Mouse (Mus musculus) hindbrain, embryonic 16.5 days (tissue): ENCODE results near the gene Styx. TPM values are rescaled to one million over a fixed set of nuclear protein-coding genes. Genes with fewer than 3 reads are reported as not detected.
A peak's percentile ranks its signal among the peaks of the same experiment; 100 is the strongest.

ENCODE experiments used
- ATAC-seq: fragments of 200-750 bp; cut with Nextera tagmentation; 2 replicates; pipeline ENCODE4 v1.8.0; 2017; ENCODE audit warnings: moderate TSS enrichment, moderate library complexity
- H3K27ac ChIP-seq: fragments of 300-500 bp; sonication (generic); 2 replicates; pipeline ENCODE4 v1.5.1; 2014; ENCODE audit warnings: low read depth, mild to moderate bottlenecking, control low read depth, low read length, moderate library complexity
- H3K27me3 ChIP-seq: fragments of 300-500 bp; sonication (generic); replicated peaks from 2 replicates; pipeline ENCODE4 v1.6.1; 2014; ENCODE audit warnings: low read length; ENCODE audit not compliant: control insufficient read depth, insufficient read depth
- H3K36me3 ChIP-seq: fragments of 300-500 bp; sonication (generic); 2 replicates; pipeline ENCODE4 v1.6.1; 2014; ENCODE audit warnings: mild to moderate bottlenecking, low read length, moderate library complexity, mixed read lengths; ENCODE audit not compliant: control insufficient read depth, insufficient read depth
- H3K4me1 ChIP-seq: fragments of 300-500 bp; sonication (generic); 2 replicates; pipeline ENCODE4 v1.6.1; 2014; ENCODE audit warnings: low read depth, low read length; ENCODE audit not compliant: control insufficient read depth, insufficient read depth
- H3K4me2 ChIP-seq: fragments of 300-500 bp; sonication (generic); 2 replicates; pipeline ENCODE4 v1.6.1; 2014; ENCODE audit warnings: mild to moderate bottlenecking, low read length, control low read depth, moderate library complexity
- H3K4me3 ChIP-seq: fragments of 300-500 bp; sonication (generic); 2 replicates; pipeline ENCODE4 v1.5.1; 2014; ENCODE audit warnings: mild to moderate bottlenecking, low read length, control low read depth, moderate library complexity
- H3K9ac ChIP-seq: fragments of 300-500 bp; sonication (generic); 2 replicates; pipeline ENCODE4 v1.6.1; 2014; ENCODE audit warnings: low read depth, mild to moderate bottlenecking, control low read depth, low read length, moderate library complexity
- H3K9me3 ChIP-seq: fragments of 300-500 bp; sonication (generic); 2 replicates; pipeline ENCODE4 v1.6.1; 2014; ENCODE audit warnings: mild to moderate bottlenecking, low read length, moderate library complexity; ENCODE audit not compliant: control insufficient read depth
- WGBS: fragments of 180-500 bp; shearing (Covaris S2); extraction: QIAGEN DNeasy Blood & Tissue Kit; methylation state at CpG from one replicate; pipeline ENCODE4 v1.1.7; 2014; 5-methylcytosine and 5-hydroxymethylcytosine counted together
- polyA plus RNA-seq: library from polyadenylated mRNA; unstranded; fragments of >200 nt; fragmentation: Nextera tagmentation; extraction: Ambion mirVana; gene quantifications from 2 replicates; pipeline ENCODE4 v1.2.1, GENCODE M21; 2015

Gene Styx
- polyA plus RNA-seq, 1 experiment from 2014 or later, result 50.6 TPM

DNA sequence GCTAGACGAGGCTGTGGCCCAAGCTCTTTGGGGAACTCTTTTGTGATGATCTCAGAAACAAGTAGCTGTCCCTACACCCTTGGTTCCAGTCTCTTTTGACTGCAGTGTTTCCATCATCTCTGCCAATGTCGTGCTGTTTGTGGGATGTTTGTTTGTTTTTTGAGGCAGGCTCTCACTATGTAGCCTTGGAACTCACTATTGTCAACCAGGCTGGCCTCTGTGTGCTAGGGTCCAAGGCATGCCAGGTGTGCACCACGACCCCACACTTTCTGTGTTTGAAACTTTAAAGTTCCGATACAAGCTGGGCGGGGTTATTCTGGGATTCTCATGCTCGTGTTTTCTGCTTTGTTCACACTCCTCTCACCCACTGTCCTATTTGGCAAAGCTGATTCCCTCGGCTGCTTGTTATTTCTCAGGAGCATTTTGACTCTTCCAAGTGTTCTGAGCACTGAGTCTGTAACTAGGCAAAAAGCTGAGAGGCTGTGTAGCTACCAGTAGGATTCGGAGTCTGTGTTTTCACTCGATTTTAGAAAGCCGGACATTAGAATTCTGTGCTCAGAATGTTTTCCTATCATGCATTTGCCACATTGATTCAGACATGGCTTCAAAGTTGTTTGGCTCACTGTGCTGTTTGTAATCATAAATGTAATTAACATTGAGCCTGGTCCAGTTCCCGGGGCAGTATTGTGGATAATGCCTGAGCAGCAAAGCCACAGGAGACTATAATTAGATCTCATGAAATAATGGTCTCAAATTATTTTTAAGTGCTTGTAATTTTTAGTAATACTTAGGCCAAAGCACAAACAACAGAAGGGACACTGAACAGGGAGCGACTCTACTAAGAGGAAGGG is 105.0 kb downstream of the Styx start:
- WGBS, result 57% methylated on average over 12 of the region's 12 CpGs
- H3K4me2 ChIP-seq, result no peak overlapping the region
- no peaks in the 10 kb centered on the region for H3K27me3 ChIP-seq
- peak overlapping the region; percentile 16; the same call in 1 of the 2 replicates for H3K27ac ChIP-seq
- peaks cover 10% of the 10 kb centered on the region; the same call in 1 of the 2 replicates for H3K4me1 ChIP-seq
- H3K9me3 ChIP-seq, result no peaks in the 10 kb centered on the region
- H3K4me3 ChIP-seq, result no peak overlapping the region
- 0 out of 2 replicates have a peak, but pooled peaks cover 3% of the 10 kb centered on the region for H3K36me3 ChIP-seq
- no peak overlapping the region for H3K9ac ChIP-seq
- ATAC-seq, result peak; percentile 24; the same call in 1 of the 2 replicates

DNA sequence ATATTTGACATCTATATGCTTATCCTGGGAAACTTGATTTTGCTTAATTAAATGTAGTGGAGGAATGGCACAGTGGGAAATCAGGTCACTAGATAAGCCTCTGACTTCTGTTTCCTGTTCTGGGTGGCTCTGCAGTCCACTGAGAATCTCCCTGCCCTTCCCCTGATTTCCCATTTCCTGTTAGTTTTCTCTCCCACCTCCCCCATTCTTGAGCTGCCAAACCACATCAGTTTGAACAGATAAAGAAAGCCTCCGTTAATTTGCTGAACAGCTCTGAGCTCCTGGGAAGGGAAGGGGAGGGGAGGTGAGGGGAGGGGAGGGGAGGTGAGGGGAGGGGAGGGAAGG is 105.6 kb downstream of the Styx start:
- WGBS, result 10% methylated on average over 1 of the region's 1 CpGs
- peak; percentile 29; the same call in 1 of the 2 replicates for ATAC-seq
- H3K27me3 ChIP-seq, result no peaks in the 10 kb centered on the region
- H3K36me3 ChIP-seq, result peaks cover 8% of the 10 kb centered on the region
- no peak overlapping the region for H3K9ac ChIP-seq
- H3K4me1 ChIP-seq, result peaks cover 10% of the 10 kb centered on the region; the same call in 1 of the 2 replicates
- H3K27ac ChIP-seq, result peak overlapping the region; percentile 16; the same call in 1 of the 2 replicates
- H3K4me2 ChIP-seq, result no peak overlapping the region
- no peak overlapping the region for H3K4me3 ChIP-seq
- no peaks in the 10 kb centered on the region for H3K9me3 ChIP-seq

DNA sequence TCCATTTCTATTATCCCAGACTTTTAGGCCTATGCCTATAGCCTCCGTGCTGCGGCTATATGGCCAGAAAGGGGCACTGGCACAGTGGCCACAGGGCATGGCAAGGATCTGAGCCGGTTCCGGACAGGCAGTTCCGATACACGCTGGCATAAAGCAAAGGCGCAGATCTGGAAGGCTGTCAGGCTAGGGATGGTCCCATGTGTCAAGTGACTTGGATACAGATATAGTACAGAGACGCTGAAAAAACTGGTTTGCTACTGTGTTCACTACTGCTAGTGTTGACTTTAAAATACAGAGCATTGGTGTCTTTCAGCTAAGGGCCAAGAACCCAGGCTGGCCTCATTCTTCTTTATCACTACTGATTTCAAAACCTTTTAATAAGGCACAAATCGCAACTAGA is 106.1 kb downstream of the Styx start:
- Histone ChIP-seq H3K27ac (no peak overlapping the region), H3K4me1 (peaks cover 10% of the 10 kb centered on the region; the same call in 1 of the 2 replicates), H3K9me3 (no peaks in the 10 kb centered on the region), H3K27me3 (no peaks in the 10 kb centered on the region), H3K36me3 (peaks cover 11% of the 10 kb centered on the region), H3K9ac (no peak overlapping the region), H3K4me2 (no peak overlapping the region), H3K4me3 (no peak overlapping the region)
- no peak for ATAC-seq
- 83% methylated on average over 9 of the region's 9 CpGs for whole genome bisulfite sequencing

DNA sequence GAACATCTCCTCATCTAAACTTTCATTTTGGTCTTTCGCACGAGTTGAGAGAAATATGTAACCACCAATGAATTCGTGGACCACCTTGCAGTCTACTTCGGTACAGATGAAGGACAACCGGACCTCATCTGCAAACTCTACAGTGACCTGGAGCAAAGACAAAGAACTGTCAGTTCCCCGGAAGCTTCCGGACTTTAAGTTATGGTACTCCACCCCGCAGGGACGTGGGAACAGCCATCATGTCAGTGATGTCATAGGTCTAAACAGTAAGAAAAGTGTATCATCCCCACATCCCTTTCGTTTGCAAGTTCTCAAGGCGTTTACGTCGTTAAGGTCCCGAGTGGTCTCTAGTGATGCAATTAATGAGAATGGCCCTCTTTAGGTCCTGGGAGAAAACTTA is 109.0 kb downstream of the Styx start:
- Histone ChIP-seq H3K27ac (no peak overlapping the region), H3K4me2 (no peak overlapping the region), H3K9ac (no peak overlapping the region), H3K4me1 (peaks cover 19% of the 10 kb centered on the region), H3K36me3 (peaks cover 15% of the 10 kb centered on the region), H3K9me3 (no peaks in the 10 kb centered on the region), H3K4me3 (no peak overlapping the region), H3K27me3 (no peaks in the 10 kb centered on the region)
- no peak for ATAC-seq
- WGBS, result 93% methylated on average over 14 of the region's 14 CpGs

DNA sequence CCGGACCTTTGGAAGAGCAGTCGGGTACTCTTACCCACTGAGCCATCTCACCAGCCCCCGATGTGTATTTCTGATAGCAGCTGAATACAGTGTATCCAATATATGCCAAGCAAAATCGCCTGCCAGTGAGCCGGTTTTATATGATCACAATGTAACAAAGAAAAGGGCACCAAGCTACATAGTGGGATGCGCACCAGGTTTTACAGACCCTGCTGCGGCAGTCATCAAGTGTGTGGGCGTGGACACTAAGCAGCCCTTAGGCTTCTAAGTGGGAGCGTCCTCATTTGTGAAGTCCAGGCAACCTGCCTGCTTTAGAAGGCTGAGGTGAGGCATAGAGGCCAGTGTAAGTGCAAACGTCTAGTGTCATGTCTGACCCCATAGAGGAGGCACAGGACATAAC is 109.6 kb downstream of the Styx start:
- Histone ChIP-seq H3K9ac (no peak overlapping the region), H3K9me3 (no peaks in the 10 kb centered on the region), H3K27me3 (no peaks in the 10 kb centered on the region), H3K36me3 (peaks cover 15% of the 10 kb centered on the region), H3K4me1 (peaks cover 19% of the 10 kb centered on the region), H3K4me2 (no peak overlapping the region), H3K4me3 (no peak overlapping the region), H3K27ac (no peak overlapping the region)
- ATAC-seq, result no peak
- WGBS, result 93% methylated on average over 10 of the region's 10 CpGs

DNA sequence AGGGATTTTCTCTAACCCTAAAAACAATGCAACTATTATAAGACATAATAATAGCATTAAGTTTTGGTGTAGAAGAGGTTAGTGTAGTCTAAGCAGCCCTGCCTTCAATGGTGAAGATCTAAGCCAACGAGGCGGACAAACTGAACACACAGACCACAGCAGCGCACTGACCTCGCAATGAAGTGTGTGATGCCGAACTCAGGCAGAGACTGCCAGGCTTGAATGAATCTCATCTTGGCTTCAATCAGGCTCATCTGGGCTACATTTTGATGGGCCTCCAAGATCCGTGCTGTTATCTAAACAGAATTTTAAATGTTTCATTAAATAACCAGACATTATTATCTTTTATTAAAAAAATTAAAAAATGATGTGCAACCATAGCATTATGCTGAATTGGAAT is 111.1 kb downstream of the Styx start:
- Histone ChIP-seq H3K4me1 (peaks cover 13% of the 10 kb centered on the region), H3K9me3 (no peaks in the 10 kb centered on the region), H3K9ac (no peak overlapping the region), H3K4me2 (no peak overlapping the region), H3K27me3 (no peaks in the 10 kb centered on the region), H3K4me3 (no peak overlapping the region), H3K36me3 (peaks cover 24% of the 10 kb centered on the region), H3K27ac (no peak overlapping the region)
- ATAC-seq, result no peak; the same call in 1 of the 2 replicates
- WGBS, result 77% methylated on average over 6 of the region's 6 CpGs

DNA sequence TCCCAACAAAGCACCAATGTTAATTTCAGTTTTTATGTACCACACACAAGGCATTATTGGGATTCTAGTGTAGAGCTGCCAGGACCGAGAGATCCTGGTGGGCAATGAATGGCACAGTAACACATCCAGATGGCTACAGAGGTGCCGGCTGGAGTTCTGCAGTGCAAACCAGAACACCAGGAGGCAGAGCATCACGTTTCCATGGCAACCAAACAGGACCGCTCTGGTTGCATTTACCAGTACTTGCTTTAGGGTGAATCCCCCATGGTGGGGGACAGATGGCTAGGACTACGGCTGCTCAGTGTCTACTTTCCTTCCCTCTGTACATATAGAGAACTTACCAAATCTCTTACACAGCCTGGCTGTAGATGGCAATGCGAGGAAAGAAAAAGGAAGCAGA is 111.5 kb downstream of the Styx start:
- Histone ChIP-seq H3K4me2 (no peak overlapping the region), H3K27me3 (no peaks in the 10 kb centered on the region), H3K4me3 (no peak overlapping the region), H3K36me3 (peaks cover 28% of the 10 kb centered on the region), H3K4me1 (peaks cover 13% of the 10 kb centered on the region), H3K9me3 (no peaks in the 10 kb centered on the region), H3K9ac (no peak overlapping the region), H3K27ac (peak overlapping the region; percentile 57)
- WGBS, result 12% methylated on average over 6 of the region's 6 CpGs
- peak; percentile 89 for ATAC-seq

DNA sequence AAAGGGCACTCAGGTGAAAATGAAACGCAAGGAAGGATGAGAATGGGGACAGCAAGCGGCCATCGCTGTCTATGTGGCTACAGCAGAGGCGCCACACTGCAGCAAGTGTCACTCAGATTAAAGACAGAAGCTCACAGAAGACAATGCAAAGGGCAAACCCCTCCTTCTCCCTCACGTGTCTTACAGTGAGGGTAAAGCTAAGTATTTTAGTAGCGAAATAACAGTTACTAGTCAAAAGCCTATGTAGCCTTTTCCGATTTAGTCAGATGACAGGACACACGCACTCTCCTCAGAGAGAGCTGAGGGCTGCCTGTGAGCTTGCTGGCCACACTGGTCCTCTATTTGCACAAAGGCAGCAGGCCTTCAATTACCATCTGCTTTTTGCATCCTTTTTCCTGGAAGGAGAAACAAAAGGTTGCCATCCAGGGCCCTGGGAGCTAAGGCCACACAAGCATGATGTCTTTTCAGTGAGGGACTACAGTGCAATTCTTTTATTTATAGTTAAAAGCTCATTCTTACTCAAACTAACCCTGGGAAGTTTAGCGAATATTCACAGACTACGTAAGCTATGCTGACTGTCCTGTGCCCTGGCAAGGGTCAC is 112.1 kb downstream of the Styx start:
- H3K9me3 ChIP-seq, result no peaks in the 10 kb centered on the region

DNA sequence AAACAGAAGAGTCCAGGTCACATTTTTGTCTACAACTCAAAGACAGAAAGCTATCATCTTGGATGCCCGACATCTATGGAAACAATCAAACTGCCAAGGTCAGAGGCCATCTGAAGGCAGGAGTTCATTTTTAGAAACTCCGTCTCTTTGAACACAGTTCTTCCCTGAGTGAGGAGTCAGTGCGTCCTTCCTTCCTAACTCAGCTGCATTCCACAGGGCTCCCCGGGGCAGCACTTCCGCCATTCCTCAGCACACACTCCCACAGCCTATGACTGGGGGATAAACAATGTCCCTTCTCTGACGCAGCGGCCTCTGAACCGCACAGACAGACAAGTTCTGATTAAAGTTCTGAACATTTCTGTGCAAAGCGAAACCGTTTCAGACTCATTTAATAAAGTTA is 112.7 kb downstream of the Styx start:
- Histone ChIP-seq H3K9ac (no peak overlapping the region), H3K36me3 (peaks cover 28% of the 10 kb centered on the region), H3K27me3 (no peaks in the 10 kb centered on the region), H3K4me3 (no peak overlapping the region), H3K27ac (peak overlapping the region; percentile 57), H3K4me2 (no peak overlapping the region), H3K4me1 (peaks cover 13% of the 10 kb centered on the region), H3K9me3 (no peaks in the 10 kb centered on the region)
- 15% methylated on average over 10 of the region's 10 CpGs for WGBS
- ATAC-seq, result no peak

More for the DNA sequence above, 112.1 kb downstream of the Styx start:
- ATAC-seq, result peak; percentile 38; the same call in 1 of the 2 replicates
- peaks cover 28% of the 10 kb centered on the region for H3K36me3 ChIP-seq
- H3K9ac ChIP-seq, result no peak overlapping the region
- WGBS, result 25% methylated on average over 10 of the region's 10 CpGs
- no peaks in the 10 kb centered on the region for H3K27me3 ChIP-seq
- H3K27ac ChIP-seq, result peak overlapping the region; percentile 57
- no peak overlapping the region for H3K4me3 ChIP-seq
- H3K4me2 ChIP-seq, result no peak overlapping the region
- H3K4me1 ChIP-seq, result peaks cover 13% of the 10 kb centered on the region
